Mouse (Mus musculus) heart, embryonic 12.5 days (tissue): ENCODE results near the gene Trp53i13. TPM values are rescaled to one million over a fixed set of nuclear protein-coding genes. Genes with fewer than 3 reads are reported as not detected.

Experiments used
- polyA plus RNA-seq: library from polyadenylated mRNA; unstranded; fragments of >200 nt; fragmentation: Nextera tagmentation; extraction: Ambion mirVana; gene quantifications from 2 replicates; pipeline ENCODE4 v1.2.1, GENCODE M21; 2016

The Trp53i13 gene
- polyA plus RNA-seq, 1 experiment from 2014 or later = 30.2 TPM

Other genes starting within 250 kb of the Trp53i13 start
- gene Coro6, start 53.6 kb downstream of the Trp53i13 start, polyA plus RNA-seq = 30.1 and 32.0 TPM in 2 replicates
- gene Ankrd13b, start 26.3 kb downstream of the Trp53i13 start, polyA plus RNA-seq = 3.7 and 4.8 TPM in 2 replicates
- gene Git1, start 22.4 kb downstream of the Trp53i13 start, polyA plus RNA-seq = 9.3 and 10.2 TPM in 2 replicates
- 0.72 and 1.4 TPM in 2 replicates for gene Abhd15, start 859 bp downstream of the Trp53i13 start, polyA plus RNA-seq
- gene Gm10392, start 3.2 kb upstream of the Trp53i13 start, polyA plus RNA-seq = not detected in 2 replicates
- 15.6 and 18.0 TPM in 2 replicates for gene Taok1, start 91.8 kb upstream of the Trp53i13 start, polyA plus RNA-seq
- 4.4 and 4.9 TPM in 2 replicates for gene Nufip2, start 170.2 kb upstream of the Trp53i13 start, polyA plus RNA-seq
- gene Cryba1, start 209.3 kb upstream of the Trp53i13 start, polyA plus RNA-seq = 0.51 TPM in 1 of 2 replicates, not detected in the other
- gene Myo18a, start 247.3 kb upstream of the Trp53i13 start, polyA plus RNA-seq = 154 and 164 TPM in 2 replicates